Mouse (Mus musculus) forebrain, embryonic 13.5 days (tissue): ENCODE results near the gene Igsf21. TPM values are rescaled to one million over a fixed set of nuclear protein-coding genes. Genes with fewer than 3 reads are reported as not detected.

Source experiments
- ATAC-seq: fragments of 200-750 bp; cut with Nextera tagmentation; 2 replicates; pipeline ENCODE4 v1.8.0; 2017
- H3K27ac ChIP-seq: fragments of 300-500 bp; sonication (generic); 2 replicates; pipeline ENCODE4 v1.5.1; 2015; ENCODE audit warnings: inconsistent platforms, mild to moderate bottlenecking, moderate library complexity
- H3K27me3 ChIP-seq: fragments of 300-500 bp; sonication (generic); 2 replicates; pipeline ENCODE4 v1.6.1; 2015; ENCODE audit warnings: mild to moderate bottlenecking, inconsistent platforms
- H3K36me3 ChIP-seq: fragments of 300-500 bp; sonication (generic); 2 replicates; pipeline ENCODE4 v1.6.1; 2015; ENCODE audit warnings: mild to moderate bottlenecking, inconsistent platforms; ENCODE audit not compliant: poor library complexity, severe bottlenecking
- H3K4me1 ChIP-seq: fragments of 300-500 bp; sonication (generic); 2 replicates; pipeline ENCODE4 v1.6.1; 2015; ENCODE audit warnings: inconsistent platforms
- H3K4me2 ChIP-seq: fragments of 300-500 bp; sonication (generic); 2 replicates; pipeline ENCODE4 v1.6.1; 2015; ENCODE audit warnings: inconsistent platforms, mild to moderate bottlenecking, moderate library complexity
- H3K4me3 ChIP-seq: fragments of 300-500 bp; sonication (generic); 2 replicates; pipeline ENCODE4 v1.5.1; 2015; ENCODE audit warnings: mild to moderate bottlenecking, inconsistent platforms
- H3K9ac ChIP-seq: fragments of 300-500 bp; sonication (generic); 2 replicates; pipeline ENCODE4 v1.6.1; 2015; ENCODE audit warnings: mild to moderate bottlenecking, inconsistent platforms
- H3K9me3 ChIP-seq: fragments of 300-500 bp; sonication (generic); replicated peaks from 2 replicates; pipeline ENCODE4 v1.6.1; 2016; ENCODE audit warnings: inconsistent platforms
- WGBS: fragments of 180-500 bp; shearing (Covaris S2); methylation state at CpG from one replicate; pipeline ENCODE4 v1.1.7; 2015; 5-methylcytosine and 5-hydroxymethylcytosine counted together
- polyA plus RNA-seq: library from polyadenylated mRNA; unstranded; fragments of >200 nt; fragmentation: Nextera tagmentation; extraction: Ambion mirVana; gene quantifications from 2 replicates; pipeline ENCODE4 v1.2.1, GENCODE M21; 2015

Igsf21 gene
- polyA plus RNA-seq, 1 experiment from 2014 or later: 28.6 TPM

- Histone ChIP-seq H3K9me3 (no peaks in the 10 kb centered on the region), H3K27ac (peak overlapping the region; percentile 73), H3K36me3 (no peaks in the 10 kb centered on the region), H3K4me2 (peak overlapping the region; percentile 30; the same call in 1 of the 2 replicates), H3K4me3 (no peak overlapping the region), H3K27me3 (peaks cover 29% of the 10 kb centered on the region), H3K4me1 (peaks cover 61% of the 10 kb centered on the region), H3K9ac (no peak overlapping the region)
- 8% methylated on average over 6 of the region's 6 CpGs for WGBS
- no peak; the same call in 1 of the 2 replicates for ATAC-seq
Measured at GRCm38 (mm10) chr4:140104795-140105194, 141.8 kb downstream of the Igsf21 start.

- peak; percentile 66 for ATAC-seq
- no peaks in the 10 kb centered on the region for H3K9me3 ChIP-seq
- H3K9ac ChIP-seq: peak overlapping the region; percentile 55
- H3K4me3 ChIP-seq: peak overlapping the region; percentile 28
- WGBS: under 1% methylated on average over 28 of the region's 28 CpGs
- no peaks in the 10 kb centered on the region for H3K36me3 ChIP-seq
- peaks cover 16% of the 10 kb centered on the region for H3K27me3 ChIP-seq
- H3K4me2 ChIP-seq: peak overlapping the region; percentile 61
- peak overlapping the region; percentile 91 for H3K27ac ChIP-seq
- peaks cover 55% of the 10 kb centered on the region for H3K4me1 ChIP-seq
Measured at GRCm38 (mm10) chr4:140103341-140104027, 143.1 kb downstream of the Igsf21 start.

- peak overlapping the region; percentile 91 for H3K27ac ChIP-seq
- H3K36me3 ChIP-seq: no peaks in the 10 kb centered on the region
- H3K4me2 ChIP-seq: peak overlapping the region; percentile 61; the same call in 1 of the 2 replicates
- no peak overlapping the region for H3K9ac ChIP-seq
- 24% methylated on average over 11 of the region's 11 CpGs for WGBS
- no peaks in the 10 kb centered on the region for H3K9me3 ChIP-seq
- peaks cover 10% of the 10 kb centered on the region for H3K27me3 ChIP-seq
- ATAC-seq: no peak
- H3K4me3 ChIP-seq: no peak overlapping the region
- peaks cover 50% of the 10 kb centered on the region for H3K4me1 ChIP-seq
Measured at GRCm38 (mm10) chr4:140102581-140103200, 143.9 kb downstream of the Igsf21 start.

GRCm38 (mm10) chr4:140101106-140101505 lies 145.5 kb downstream of the Igsf21 start:
- H3K4me1 ChIP-seq: peaks cover 50% of the 10 kb centered on the region
- no peaks in the 10 kb centered on the region for H3K27me3 ChIP-seq

GRCm38 (mm10) chr4:140100141-140100540 lies 146.4 kb downstream of the Igsf21 start:
- Histone ChIP-seq H3K4me1 (peaks cover 48% of the 10 kb centered on the region), H3K27ac (peak overlapping the region; percentile 66), H3K9me3 (no peaks in the 10 kb centered on the region), H3K9ac (no peak overlapping the region), H3K4me2 (no peak overlapping the region), H3K36me3 (no peaks in the 10 kb centered on the region), H3K27me3 (no peaks in the 10 kb centered on the region), H3K4me3 (no peak overlapping the region)
- 67% methylated on average over 1 of the region's 1 CpGs for WGBS
- no peak for ATAC-seq

More at GRCm38 (mm10) chr4:140101106-140101505, 145.5 kb downstream of the Igsf21 start:
- Histone ChIP-seq H3K4me2 (no peak overlapping the region), H3K36me3 (no peaks in the 10 kb centered on the region), H3K9ac (no peak overlapping the region), H3K27ac (no peak overlapping the region), H3K9me3 (no peaks in the 10 kb centered on the region), H3K4me3 (no peak overlapping the region)
- WGBS: 76% methylated on average over 5 of the region's 5 CpGs
- ATAC-seq: no peak

- no peak overlapping the region for H3K27ac ChIP-seq
- H3K4me2 ChIP-seq: no peak overlapping the region
- 53% methylated on average over 2 of the region's 2 CpGs for WGBS
- no peak for ATAC-seq
- no peaks in the 10 kb centered on the region for H3K36me3 ChIP-seq
- H3K27me3 ChIP-seq: no peaks in the 10 kb centered on the region
- H3K4me1 ChIP-seq: peaks cover 31% of the 10 kb centered on the region
- no peaks in the 10 kb centered on the region for H3K9me3 ChIP-seq
- H3K9ac ChIP-seq: no peak overlapping the region
- H3K4me3 ChIP-seq: no peak overlapping the region
Measured at GRCm38 (mm10) chr4:140096283-140096682, 150.3 kb downstream of the Igsf21 start.

- no peak overlapping the region for H3K9ac ChIP-seq
- H3K4me3 ChIP-seq: no peak overlapping the region
- peaks cover 24% of the 10 kb centered on the region for H3K4me1 ChIP-seq
- H3K4me2 ChIP-seq: no peak overlapping the region
- ATAC-seq: no peak
- 0 out of 2 replicates have a peak overlapping the region, but pooled peaks have one; percentile 21 for H3K27ac ChIP-seq
- 30% methylated on average over 2 of the region's 2 CpGs for WGBS
- H3K36me3 ChIP-seq: no peaks in the 10 kb centered on the region
- no peaks in the 10 kb centered on the region for H3K9me3 ChIP-seq
- no peaks in the 10 kb centered on the region for H3K27me3 ChIP-seq
Measured at GRCm38 (mm10) chr4:140094835-140095234, 151.7 kb downstream of the Igsf21 start.

- no peak overlapping the region for H3K27ac ChIP-seq
- no peak overlapping the region for H3K9ac ChIP-seq
- no peaks in the 10 kb centered on the region for H3K27me3 ChIP-seq
- H3K4me1 ChIP-seq: peaks cover 17% of the 10 kb centered on the region
- no peak overlapping the region for H3K4me3 ChIP-seq
- no peak for ATAC-seq
- 90% methylated on average over 11 of the region's 11 CpGs for WGBS
- H3K36me3 ChIP-seq: no peaks in the 10 kb centered on the region
- H3K4me2 ChIP-seq: no peak overlapping the region
- H3K9me3 ChIP-seq: no peaks in the 10 kb centered on the region
Measured at GRCm38 (mm10) chr4:140092367-140092766, 154.2 kb downstream of the Igsf21 start.

GRCm38 (mm10) chr4:140091693-140092092 lies 154.9 kb downstream of the Igsf21 start:
- 71% methylated on average over 3 of the region's 3 CpGs for WGBS
- no peak overlapping the region for H3K4me3 ChIP-seq
- ATAC-seq: no peak

GRCm38 (mm10) chr4:140089676-140090075 lies 156.9 kb downstream of the Igsf21 start:
- no peaks in the 10 kb centered on the region for H3K27me3 ChIP-seq
- no peaks in the 10 kb centered on the region for H3K9me3 ChIP-seq
- H3K4me3 ChIP-seq: no peak overlapping the region
- H3K27ac ChIP-seq: no peak overlapping the region
- no peak overlapping the region for H3K9ac ChIP-seq
- peaks cover 14% of the 10 kb centered on the region for H3K4me1 ChIP-seq
- no peaks in the 10 kb centered on the region for H3K36me3 ChIP-seq
- no peak for ATAC-seq
- 89% methylated on average over 4 of the region's 4 CpGs for WGBS
- H3K4me2 ChIP-seq: no peak overlapping the region

More at GRCm38 (mm10) chr4:140091693-140092092, 154.9 kb downstream of the Igsf21 start:
- H3K9me3 ChIP-seq: no peaks in the 10 kb centered on the region
- no peak overlapping the region for H3K4me2 ChIP-seq
- H3K36me3 ChIP-seq: no peaks in the 10 kb centered on the region
- no peak overlapping the region for H3K27ac ChIP-seq
- H3K4me1 ChIP-seq: peaks cover 17% of the 10 kb centered on the region
- no peaks in the 10 kb centered on the region for H3K27me3 ChIP-seq
- no peak overlapping the region for H3K9ac ChIP-seq

GRCm38 (mm10) chr4:140088711-140089440 lies 157.7 kb downstream of the Igsf21 start:
- WGBS: 83% methylated on average over 12 of the region's 12 CpGs

GRCm38 (mm10) chr4:140086192-140086591 lies 160.4 kb downstream of the Igsf21 start:
- Histone ChIP-seq H3K4me1 (peaks cover 20% of the 10 kb centered on the region), H3K27ac (no peak overlapping the region), H3K27me3 (no peaks in the 10 kb centered on the region), H3K9ac (no peak overlapping the region), H3K4me2 (no peak overlapping the region), H3K9me3 (no peaks in the 10 kb centered on the region), H3K4me3 (no peak overlapping the region), H3K36me3 (no peaks in the 10 kb centered on the region)
- no peak for ATAC-seq
- 56% methylated on average over 7 of the region's 7 CpGs for WGBS

More at GRCm38 (mm10) chr4:140088711-140089440, 157.7 kb downstream of the Igsf21 start:
- H3K9ac ChIP-seq: no peak overlapping the region
- H3K4me1 ChIP-seq: peaks cover 14% of the 10 kb centered on the region
- no peaks in the 10 kb centered on the region for H3K9me3 ChIP-seq
- no peak for ATAC-seq
- H3K27ac ChIP-seq: no peak overlapping the region
- no peaks in the 10 kb centered on the region for H3K36me3 ChIP-seq
- no peak overlapping the region for H3K4me3 ChIP-seq
- no peak overlapping the region for H3K4me2 ChIP-seq
- H3K27me3 ChIP-seq: no peaks in the 10 kb centered on the region
